Mouse (Mus musculus): ENCODE data around the gene Prkag3. TPM values are rescaled to one million over a fixed set of nuclear protein-coding genes. Genes with fewer than 3 reads are reported as not detected.

Prkag3 gene
- polyA plus RNA-seq, 1 experiment from 2014 or later = 0.11 TPM

DNA sequence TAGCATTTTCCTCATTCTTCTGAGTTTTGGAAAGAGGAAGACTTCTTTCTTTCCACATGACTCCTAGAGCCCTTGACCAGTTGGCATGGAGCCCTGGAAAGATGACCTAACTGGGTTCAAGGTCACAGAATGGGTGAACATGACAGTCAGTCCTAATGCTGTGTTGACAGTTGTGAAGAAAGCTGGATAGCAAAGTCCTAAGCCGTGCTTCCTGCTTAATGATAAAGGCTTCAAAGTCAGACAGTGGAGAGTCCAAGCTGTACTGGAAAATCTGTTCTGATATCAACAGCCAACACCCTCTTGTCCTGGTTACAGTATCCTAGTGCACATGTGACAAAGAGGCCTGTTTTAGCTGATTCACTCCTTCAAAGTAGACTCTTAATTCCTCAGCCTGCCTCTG lies 50.2 kb downstream of the Prkag3 start:
- H3K36me3 ChIP-seq (replicated peaks) = peaks cover 89% of the 10 kb centered on the region
- H3K27me3 ChIP-seq (replicated peaks; ENCODE audit: low read depth, poor library complexity, severe bottlenecking) = no peaks in the 10 kb centered on the region
- H3K9me3 ChIP-seq = no peaks in the 10 kb centered on the region
- no peak for DNase-seq (ENCODE audit: low spot score)
- WGBS = 91% methylated on average over 1 of the region's 1 CpGs
- H3K4me3 ChIP-seq = no peak overlapping the region
- H3K27ac ChIP-seq (replicated peaks) = no peak overlapping the region
- H3K4me1 ChIP-seq = no peaks in the 10 kb centered on the region

DNA sequence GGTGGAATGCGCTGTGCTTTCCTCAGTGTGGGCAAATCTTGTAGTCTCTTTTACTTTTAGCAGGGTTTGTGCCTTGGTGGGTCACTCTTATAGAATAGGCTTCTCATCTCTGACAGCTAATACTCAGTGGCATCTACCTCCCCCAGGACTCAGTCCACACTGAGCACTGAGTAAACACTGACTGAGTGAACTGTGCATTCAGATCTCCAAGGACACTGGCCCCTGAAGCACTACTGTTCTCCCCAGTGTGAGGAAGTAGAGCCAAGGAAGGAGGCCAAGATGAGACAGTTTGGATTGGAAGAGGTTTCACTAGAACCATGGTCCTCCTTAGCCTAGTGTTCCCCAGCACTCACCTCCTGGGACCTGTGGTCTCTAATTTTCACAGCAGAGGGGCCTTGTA lies 50.7 kb downstream of the Prkag3 start:
- H3K4me1 ChIP-seq = no peaks in the 10 kb centered on the region
- DNase-seq (ENCODE audit: low spot score) = no peak
- no peaks in the 10 kb centered on the region for H3K9me3 ChIP-seq
- H3K27me3 ChIP-seq (replicated peaks; ENCODE audit: low read depth, poor library complexity, severe bottlenecking) = no peaks in the 10 kb centered on the region
- H3K36me3 ChIP-seq (replicated peaks) = peaks cover 93% of the 10 kb centered on the region
- H3K27ac ChIP-seq (replicated peaks) = no peak overlapping the region
- H3K4me3 ChIP-seq = no peak overlapping the region
- WGBS = 100% methylated on average over 1 of the region's 1 CpGs

DNA sequence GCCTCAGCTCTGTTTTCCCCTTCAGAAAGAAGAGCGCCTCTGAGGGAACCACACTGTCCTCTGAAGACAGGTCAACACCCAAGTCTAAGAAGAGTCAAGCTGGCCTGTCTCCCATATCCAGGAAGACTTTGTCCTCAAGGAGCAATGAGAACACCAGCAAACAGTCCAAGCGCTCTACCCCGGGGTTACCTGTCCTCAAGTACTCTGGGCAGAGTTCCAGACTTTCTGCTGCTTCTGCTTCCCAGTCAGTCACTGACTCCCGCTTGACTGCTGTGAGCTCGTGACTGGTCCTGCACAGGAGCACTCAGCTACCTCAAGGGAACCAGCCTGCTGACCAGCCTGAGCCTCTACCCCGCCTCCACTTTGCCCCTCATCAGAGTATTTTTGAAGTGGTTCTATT lies 51.6 kb downstream of the Prkag3 start:
- H3K36me3 ChIP-seq (replicated peaks) = peaks cover 90% of the 10 kb centered on the region
- no peaks in the 10 kb centered on the region for H3K4me1 ChIP-seq
- no peak for DNase-seq (ENCODE audit: low spot score)
- no peak overlapping the region for H3K4me3 ChIP-seq
- no peaks in the 10 kb centered on the region for H3K9me3 ChIP-seq
- WGBS = 94% methylated on average over 6 of the region's 6 CpGs
- H3K27ac ChIP-seq (replicated peaks) = no peak overlapping the region
- H3K27me3 ChIP-seq (replicated peaks; ENCODE audit: low read depth, poor library complexity, severe bottlenecking) = no peaks in the 10 kb centered on the region

DNA sequence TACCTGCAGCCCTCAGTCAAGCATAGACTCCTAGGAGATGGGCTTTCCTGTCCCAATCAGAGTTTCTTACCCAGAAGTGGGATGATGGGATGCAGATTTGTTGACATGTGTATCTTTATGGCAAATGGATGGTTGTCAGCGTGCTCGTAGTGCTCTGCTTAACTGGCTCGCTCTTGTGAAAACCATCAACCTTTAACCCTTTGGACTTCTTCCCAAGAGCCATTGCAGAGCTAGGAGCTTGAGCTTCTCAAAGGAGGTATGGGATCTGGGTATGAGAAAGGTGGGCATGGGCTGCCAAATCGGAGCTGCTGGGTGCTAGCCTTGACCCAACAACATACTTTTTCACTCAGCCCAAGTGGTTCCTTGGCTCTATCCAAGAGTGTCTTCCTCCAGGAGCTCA lies 53.2 kb downstream of the Prkag3 start:
- no peaks in the 10 kb centered on the region for H3K27me3 ChIP-seq (replicated peaks; ENCODE audit: low read depth, poor library complexity, severe bottlenecking)
- no peaks in the 10 kb centered on the region for H3K9me3 ChIP-seq
- no peaks in the 10 kb centered on the region for H3K4me1 ChIP-seq
- 95% methylated on average over 4 of the region's 4 CpGs for WGBS
- H3K36me3 ChIP-seq (replicated peaks) = peaks cover 92% of the 10 kb centered on the region
- H3K4me3 ChIP-seq = no peak overlapping the region
- no peak for DNase-seq (ENCODE audit: low spot score)
- no peak overlapping the region for H3K27ac ChIP-seq (replicated peaks)

DNA sequence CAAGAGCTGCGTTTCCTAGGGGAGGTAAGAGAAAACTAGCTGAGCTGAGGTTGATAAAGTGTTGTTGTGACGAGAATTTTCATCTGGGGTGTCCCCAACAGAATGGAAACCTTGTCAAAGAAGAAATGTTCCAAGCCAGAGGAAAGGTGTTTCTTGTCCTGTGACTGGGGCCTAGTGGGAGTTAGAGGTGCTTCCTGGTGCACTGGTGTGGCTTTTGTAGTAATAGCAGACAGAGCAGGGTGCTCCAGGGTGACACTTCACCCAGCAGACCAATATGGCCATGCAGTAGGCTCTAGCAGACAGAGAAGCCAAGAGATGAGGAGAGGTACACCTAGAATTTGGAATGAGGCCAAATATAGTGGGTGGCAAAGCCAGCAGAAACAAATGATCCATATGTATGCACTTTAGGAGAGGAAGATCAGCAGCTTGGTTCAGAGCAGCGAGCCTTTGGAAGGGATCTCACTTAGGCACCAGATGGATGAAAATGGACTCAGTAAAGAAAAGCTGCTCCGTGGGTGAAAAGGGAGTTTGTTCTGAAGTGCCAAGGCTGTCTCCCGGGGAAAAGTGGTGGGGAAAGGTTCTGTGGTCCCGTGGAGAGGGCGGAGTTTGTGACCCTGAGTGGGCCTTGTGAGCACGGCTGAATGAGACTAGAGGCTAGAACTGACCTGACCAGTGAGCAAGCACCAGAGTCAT lies 55.0 kb downstream of the Prkag3 start:
- Histone ChIP-seq H3K4me1 (no peaks in the 10 kb centered on the region), H3K9me3 (no peaks in the 10 kb centered on the region), H3K27ac (replicated peaks) (no peak overlapping the region), H3K36me3 (replicated peaks) (peaks cover 93% of the 10 kb centered on the region), H3K27me3 (replicated peaks; ENCODE audit: low read depth, poor library complexity, severe bottlenecking) (no peaks in the 10 kb centered on the region), H3K4me3 (no peak overlapping the region)
- no peak for DNase-seq (ENCODE audit: low spot score)
- WGBS = 94% methylated on average over 8 of the region's 8 CpGs

Other genes starting within 250 kb of the Prkag3 start
- 109 and 113 TPM in 2 replicates for gene Cnot9, start 243.2 kb downstream of the Prkag3 start, polyA plus RNA-seq (2016; fragmentation: Nextera tagmentation; extraction: Ambion mirVana)
- gene Plcd4, start 206.3 kb downstream of the Prkag3 start, polyA plus RNA-seq (2016; fragmentation: Nextera tagmentation; extraction: Ambion mirVana) = 0.59 and 0.87 TPM in 2 replicates
- 45.8 and 47.0 TPM in 2 replicates for gene Usp37, start 204.9 kb downstream of the Prkag3 start, polyA plus RNA-seq (2016; fragmentation: Nextera tagmentation; extraction: Ambion mirVana)
- 9.5 and 10.5 TPM in 2 replicates for gene Zfp142, start 161.0 kb downstream of the Prkag3 start, polyA plus RNA-seq (2016; fragmentation: Nextera tagmentation; extraction: Ambion mirVana)
- 16.1 and 18.1 TPM in 2 replicates for gene Bcs1l, start 160.9 kb downstream of the Prkag3 start, polyA plus RNA-seq (2016; fragmentation: Nextera tagmentation; extraction: Ambion mirVana)
- gene Rnf25, start 147.8 kb downstream of the Prkag3 start, polyA plus RNA-seq (2016; fragmentation: Nextera tagmentation; extraction: Ambion mirVana) = 35.2 and 39.0 TPM in 2 replicates
- 12.4 and 13.1 TPM in 2 replicates for gene Stk36, start 147.8 kb downstream of the Prkag3 start, polyA plus RNA-seq (2016; fragmentation: Nextera tagmentation; extraction: Ambion mirVana)
- 49.9 and 59.4 TPM in 2 replicates for gene Ttll4, start 87.5 kb downstream of the Prkag3 start, polyA plus RNA-seq (2016; fragmentation: Nextera tagmentation; extraction: Ambion mirVana)
- 12.1 and 12.8 TPM in 2 replicates for gene Cyp27a1, start 35.6 kb downstream of the Prkag3 start, polyA plus RNA-seq (2016; fragmentation: Nextera tagmentation; extraction: Ambion mirVana)
- gene Wnt6, start 22.7 kb upstream of the Prkag3 start, polyA plus RNA-seq (2016; fragmentation: Nextera tagmentation; extraction: Ambion mirVana) = 26.5 and 26.6 TPM in 2 replicates
- gene Wnt10a, start 42.3 kb upstream of the Prkag3 start, polyA plus RNA-seq (2016; fragmentation: Nextera tagmentation; extraction: Ambion mirVana) = 0.70 and 1.2 TPM in 2 replicates
- 0.21 and 0.39 TPM in 2 replicates for gene Cdk5r2, start 105.7 kb upstream of the Prkag3 start, polyA plus RNA-seq (2016; fragmentation: Nextera tagmentation; extraction: Ambion mirVana)
- gene Fev, start 136.2 kb upstream of the Prkag3 start, polyA plus RNA-seq (2016; fragmentation: Nextera tagmentation; extraction: Ambion mirVana) = not detected in 2 replicates
- not detected in 2 replicates for gene Cryba2, start 143.9 kb upstream of the Prkag3 start, polyA plus RNA-seq (2016; fragmentation: Nextera tagmentation; extraction: Ambion mirVana)
- 0.08 TPM in 1 of 2 replicates, not detected in the other for gene Cfap65, start 186.4 kb upstream of the Prkag3 start, polyA plus RNA-seq (2016; fragmentation: Nextera tagmentation; extraction: Ambion mirVana)
- 0.11 TPM in 1 of 2 replicates, not detected in the other for gene Ihh, start 202.5 kb upstream of the Prkag3 start, polyA plus RNA-seq (2016; fragmentation: Nextera tagmentation; extraction: Ambion mirVana)